ENCODE assay signal across 21 mouse cellular contexts in genomic region chr2:29230191-29230835, GRCm38 (mm10). TPM values are rescaled to one million over a fixed set of nuclear protein-coding genes. Genes with fewer than 3 reads are reported as not detected.
DNase-seq lines count a peak whose midpoint lies in the region; ATAC-seq lines count a peak whose summit lies in the region.
"Had no signal": no experiment of that assay in that cellular context is flagged by ENCODE, and none has a peak within 500 bp of the region (broad histone marks: within the 10 kb centered on the region; RNA-seq: fewer than 3 reads in every experiment).

No protein-coding gene starts in this region.

- 0 out of 2 replicates have a peak, but pooled peaks cover 5% of the 10 kb centered on the region for H3K4me1 ChIP-seq in hindbrain, embryonic 12.5 days
- H3K4me1 ChIP-seq in hindbrain, embryonic 11.5 days (replicated peaks; ENCODE audit: control insufficient read depth, insufficient read depth, low read length): no peaks in the 10 kb centered on the region
- H3K4me1 ChIP-seq: embryonic facial prominence, embryonic 12.5 days; heart, embryonic 13.5 days; liver, embryonic 13.5 days had no signal

- WGBS in hindbrain, embryonic 12.5 days: 64% methylated on average over 9 of the region's 9 CpGs
- WGBS in hindbrain, embryonic 11.5 days: 72% methylated on average over 9 of the region's 9 CpGs

- no peak overlapping the region for H3K9ac ChIP-seq in hindbrain, embryonic 12.5 days
- no peak overlapping the region for H3K9ac ChIP-seq in hindbrain, embryonic 11.5 days (ENCODE audit: low read depth, low read length)
- H3K9ac ChIP-seq: embryonic facial prominence, embryonic 12.5 days; heart, embryonic 13.5 days; liver, embryonic 13.5 days had no signal

- no peak for ATAC-seq in hindbrain, embryonic 12.5 days (ENCODE audit: low FRiP score)
- no peak for ATAC-seq in hindbrain, embryonic 11.5 days (ENCODE audit: low FRiP score)
- ATAC-seq: activated CD4-positive, CD25-positive, alpha-beta regulatory T cell, adult 4 months had no signal

- no peaks in the 10 kb centered on the region for H3K36me3 ChIP-seq in hindbrain, embryonic 12.5 days
- no peaks in the 10 kb centered on the region for H3K36me3 ChIP-seq in hindbrain, embryonic 11.5 days (ENCODE audit: control insufficient read depth, insufficient read depth, low read length)
- H3K36me3 ChIP-seq: embryonic facial prominence, embryonic 12.5 days; heart, embryonic 13.5 days; liver, embryonic 13.5 days had no signal

- peak; percentile 34 for DNase-seq in cerebellum, adult 9-11 months
- DNase-seq in cerebellum, adult 9-10 months: no peak
- no peak for DNase-seq in hindbrain, embryonic 11.5 days (ENCODE audit: low spot score)
- DNase-seq in layer of hippocampus, postnatal 36 days: peak; percentile 40 to 41
- no peak for DNase-seq in layer of hippocampus, adult 11-12 months (ENCODE audit: low spot score)
- peak; percentile 46 for DNase-seq in retina, postnatal 1 day
- no peak for DNase-seq in retina, embryonic 14.5 days (ENCODE audit: low spot score)
- DNase-seq: adrenal gland, adult 8-10 months; gastrocnemius, postnatal 36 days; heart, adult 2 months; heart, postnatal 14 days; kidney, adult 11 months; kidney, postnatal 4 days; liver, embryonic 13.5 days; lung, adult 2 months; lung, postnatal 14 days; right cerebral cortex, postnatal 25 days had no signal

- H3K4me2 ChIP-seq in hindbrain, embryonic 12.5 days (replicated peaks): no peak overlapping the region
- H3K4me2 ChIP-seq in hindbrain, embryonic 11.5 days (replicated peaks; ENCODE audit: low read depth, low read length): no peak overlapping the region
- H3K4me2 ChIP-seq: embryonic facial prominence, embryonic 12.5 days; heart, embryonic 13.5 days; liver, embryonic 13.5 days had no signal

- H3K9me3 ChIP-seq in hindbrain, embryonic 12.5 days (replicated peaks): no peaks in the 10 kb centered on the region
- H3K9me3 ChIP-seq in hindbrain, embryonic 11.5 days (ENCODE audit: control insufficient read depth, low read length): no peaks in the 10 kb centered on the region
- H3K9me3 ChIP-seq: embryonic facial prominence, embryonic 12.5 days; heart, embryonic 13.5 days; liver, embryonic 13.5 days had no signal

- no peak overlapping the region for H3K4me3 ChIP-seq in hindbrain, embryonic 12.5 days
- H3K4me3 ChIP-seq in hindbrain, embryonic 11.5 days (ENCODE audit: low read depth, low read length): no peak overlapping the region
- H3K4me3 ChIP-seq: embryonic facial prominence, embryonic 12.5 days; heart, adult 2 months; heart, embryonic 13.5 days; liver, embryonic 13.5 days had no signal

- 0 out of 2 replicates have a peak overlapping the region, but pooled peaks have one; percentile 30 for H3K27ac ChIP-seq in hindbrain, embryonic 12.5 days
- H3K27ac ChIP-seq in hindbrain, embryonic 11.5 days (ENCODE audit: low read depth, low read length): no peak overlapping the region
- H3K27ac ChIP-seq: embryonic facial prominence, embryonic 12.5 days; heart, adult 2 months; heart, embryonic 13.5 days; liver, embryonic 13.5 days had no signal

- no peaks in the 10 kb centered on the region for H3K27me3 ChIP-seq in hindbrain, embryonic 12.5 days
- no peaks in the 10 kb centered on the region for H3K27me3 ChIP-seq in hindbrain, embryonic 11.5 days (ENCODE audit: control insufficient read depth, insufficient read depth, low read length)
- H3K27me3 ChIP-seq: embryonic facial prominence, embryonic 12.5 days had no signal

RNA-seq across cellular contexts. Expression of gene Ntng2, which starts 22.5 kb away (rescaled TPM):
- 2.6 and 3.1 TPM in 2 replicates for polyA plus RNA-seq in hindbrain, embryonic 12.5 days (2016; fragmentation: Nextera tagmentation; extraction: Ambion mirVana)
- polyA plus RNA-seq in hindbrain, embryonic 11.5 days (2014; fragmentation: Nextera tagmentation; extraction: Ambion mirVana): 2.7 and 2.8 TPM in 2 replicates
- total RNA-seq in layer of hippocampus, postnatal 36 days (2021): 100 to 1,000 TPM; 100 to 101 TPM
- polyA plus RNA-seq: liver, embryonic 13.5 days had no signal

Comparison
In these comparisons a context has a peak if more than half of its experiments do, and no peak if none do; other contexts are left out.
1. DNase-seq: peak in cerebellum, adult 9-11 months (single experiment), layer of hippocampus, postnatal 36 days (2 of 2) and retina, postnatal 1 day (single experiment); none in cerebellum, adult 9-10 months (single experiment), hindbrain, embryonic 11.5 days (single experiment), layer of hippocampus, adult 11-12 months (single experiment) and retina, embryonic 14.5 days (single experiment).